Mouse (Mus musculus) embryo, embryonic 11 days (tissue): ENCODE measurements around the gene Fbll1.

Source experiments
- DNase-seq: peaks from one replicate; pipeline ENCODE4 v3.0.0-alpha.2; 2015

The Fbll1 gene

GRCm38 (mm10) chr11:35782444-35782843 is 16.2 kb downstream of the Fbll1 start:
- no peak for DNase-seq

DNA sequence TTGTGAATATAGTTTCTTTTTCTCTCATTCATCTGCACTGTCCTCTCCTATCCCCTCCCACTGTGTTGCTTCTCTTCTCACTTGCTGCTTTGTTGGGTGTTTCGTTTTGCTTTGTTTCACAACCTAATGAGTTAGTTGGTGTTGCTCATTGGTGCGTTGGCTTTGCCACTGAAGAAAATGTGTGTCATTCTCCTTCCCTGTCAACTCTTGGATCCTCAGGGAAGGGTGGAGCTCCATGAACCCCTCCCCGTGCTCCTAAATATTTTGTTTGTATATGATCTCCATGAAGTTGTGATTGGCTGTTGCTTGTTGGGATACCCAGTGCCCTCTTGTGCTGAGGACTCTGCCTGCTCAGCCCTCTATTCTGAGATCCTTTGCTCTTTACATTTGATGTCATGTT is 18.3 kb downstream of the Fbll1 start:
- no peak for DNase-seq

- DNase-seq, result no peak
Observed at GRCm38 (mm10) chr11:35776452-35776851, 22.2 kb downstream of the Fbll1 start.

GRCm38 (mm10) chr11:35775606-35776005 is 23.1 kb downstream of the Fbll1 start:
- no peak for DNase-seq

DNA sequence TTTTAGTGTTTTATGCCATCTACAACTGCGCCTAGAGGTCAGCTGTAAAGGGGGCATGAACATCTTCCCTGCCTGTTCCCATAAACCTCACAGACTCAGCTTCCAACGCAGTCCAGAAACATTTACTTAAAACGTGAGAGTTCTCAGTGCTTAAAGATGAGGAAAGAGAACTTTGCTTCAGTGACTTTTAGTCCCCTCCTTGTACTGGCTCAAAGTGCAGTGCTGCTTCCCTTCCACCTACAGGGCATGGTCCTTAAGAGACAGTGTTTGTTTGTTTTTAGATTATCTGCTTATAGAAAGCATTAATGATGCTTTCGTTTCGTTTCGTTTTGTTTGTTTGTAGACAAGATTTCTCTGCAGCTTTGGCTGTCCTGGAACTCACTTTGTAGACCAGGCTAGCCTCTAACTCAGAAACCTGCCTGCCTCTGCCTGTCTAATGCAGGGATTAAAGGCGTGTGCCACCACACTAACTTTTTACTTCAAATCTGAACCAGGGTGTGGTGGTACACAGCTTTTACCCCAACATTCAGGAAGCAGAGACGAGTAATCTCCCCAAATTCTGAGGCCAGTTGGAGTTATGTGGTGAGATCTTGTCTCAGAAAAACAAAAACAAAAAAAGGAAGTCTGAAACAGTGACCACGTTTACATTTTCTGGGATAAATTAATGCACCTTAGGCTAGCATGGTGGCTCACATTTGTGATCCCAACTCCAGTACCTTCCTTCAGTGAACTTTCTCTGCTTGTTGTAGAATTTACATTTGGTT is 27.8 kb downstream of the Fbll1 start:
- no peak for DNase-seq

GRCm38 (mm10) chr11:35769746-35770437 is 28.8 kb downstream of the Fbll1 start:
- DNase-seq, result no peak

DNA sequence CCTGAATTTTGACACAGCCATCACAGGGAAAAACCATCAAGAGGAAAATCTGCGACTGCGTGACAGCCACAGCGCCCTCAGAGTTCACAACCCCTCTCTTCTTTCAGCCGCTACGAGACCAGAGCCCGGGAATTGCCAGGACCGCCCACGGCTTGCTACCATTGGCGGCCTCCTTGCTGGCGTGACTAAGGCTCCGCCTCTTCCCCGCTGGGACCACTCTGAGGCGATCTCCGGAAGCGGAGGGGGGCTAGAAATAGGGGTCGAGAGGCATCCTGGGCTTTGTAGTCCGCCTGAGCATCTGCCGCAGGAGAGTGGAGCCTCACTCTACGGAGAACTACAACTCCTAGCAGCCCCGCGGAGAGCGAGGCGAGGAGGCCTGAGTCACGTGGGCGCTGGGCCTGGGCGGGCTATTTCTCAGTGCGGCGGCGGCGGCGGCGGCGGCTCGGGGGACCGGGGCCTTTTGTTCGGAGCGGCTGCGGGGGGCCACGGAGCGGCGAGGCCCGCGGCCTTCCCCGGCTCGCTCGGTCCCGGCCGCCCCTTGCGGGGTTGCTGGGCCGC is 29.4 kb downstream of the Fbll1 start, which contains the start of gene Pank3:
TSS of gene Pank3 (plus strand) at position 297 of the 558 bp plus-strand sequence.
- peak; percentile 99 for DNase-seq

- no peak for DNase-seq
Observed at GRCm38 (mm10) chr11:35766845-35767244, 31.8 kb downstream of the Fbll1 start.

DNA sequence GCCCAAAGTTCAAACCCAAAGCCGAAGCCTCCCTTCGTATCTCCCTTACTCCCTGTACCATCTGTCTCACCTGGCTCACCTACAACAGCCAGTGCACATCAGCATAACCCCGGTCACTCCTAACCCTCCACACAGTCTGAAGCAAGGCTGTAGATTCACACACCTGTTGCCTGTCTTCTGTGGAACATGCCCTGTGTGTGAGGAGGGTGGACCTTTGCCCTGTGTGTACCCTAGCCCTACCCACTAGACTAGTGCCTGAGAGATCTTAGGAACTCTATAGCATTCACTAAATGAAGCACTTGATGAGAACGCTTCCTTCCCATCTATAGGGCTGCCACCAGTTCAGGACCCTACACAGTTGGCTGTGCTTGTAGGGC is 38.1 kb downstream of the Fbll1 start:
- no peak for DNase-seq

DNA sequence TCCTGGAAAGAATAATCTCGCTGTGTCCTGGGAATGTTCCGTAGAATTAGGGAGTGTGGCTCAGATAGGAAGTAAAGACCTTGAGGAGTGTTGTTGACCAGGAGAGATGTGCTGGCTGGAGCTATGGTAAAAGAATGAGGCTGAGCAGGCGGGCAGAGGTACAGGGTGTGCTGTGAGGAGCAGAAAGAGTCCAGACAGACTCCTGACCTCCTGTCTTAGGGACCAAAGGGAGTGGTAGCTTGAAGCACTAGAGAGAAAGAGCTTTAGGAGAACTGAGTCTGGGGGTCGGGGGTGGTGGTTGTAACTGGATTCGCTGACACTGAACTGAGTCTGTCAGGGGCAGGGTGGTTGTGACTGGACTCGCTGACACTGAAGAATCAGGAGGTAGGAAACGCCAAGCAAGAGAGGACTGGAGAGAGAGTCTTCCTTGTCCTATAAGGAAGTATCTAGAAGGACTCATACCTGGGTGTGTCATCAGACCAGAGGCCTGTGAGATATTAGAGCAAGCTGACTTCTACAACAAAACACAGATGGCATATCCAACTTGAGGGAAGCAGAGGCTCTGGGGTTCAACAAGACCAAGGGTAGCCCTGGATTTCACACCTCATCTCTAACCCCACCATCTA is 38.6 kb downstream of the Fbll1 start:
- no peak for DNase-seq

- DNase-seq, result no peak
Observed at GRCm38 (mm10) chr11:35756411-35757303, 42.0 kb downstream of the Fbll1 start.

GRCm38 (mm10) chr11:35755546-35755945 is 43.1 kb downstream of the Fbll1 start:
- no peak for DNase-seq

DNA sequence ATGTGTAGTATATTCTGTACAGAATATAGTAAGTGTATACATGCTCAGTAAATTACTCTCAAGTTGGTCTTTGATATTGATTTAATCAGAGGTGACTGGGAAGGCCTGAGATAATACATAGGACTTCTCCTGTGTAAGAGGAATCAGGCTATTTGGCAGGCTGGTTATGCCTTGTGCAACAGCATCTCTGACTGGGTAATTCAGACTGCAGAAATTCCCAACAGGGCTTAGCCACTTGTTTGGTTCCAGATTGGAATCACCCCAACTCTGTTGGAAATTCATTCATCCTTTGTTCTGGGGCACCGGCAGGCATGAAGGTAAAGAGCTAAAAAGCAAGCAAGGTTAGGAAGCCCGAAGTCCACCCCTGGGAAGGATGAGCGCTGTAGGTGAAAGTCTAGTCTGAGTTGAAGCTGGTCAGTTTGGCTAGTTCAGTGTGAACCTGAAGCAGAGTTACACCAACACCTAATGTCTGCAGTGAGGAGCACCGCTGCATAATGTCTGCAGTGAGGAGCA is 43.7 kb downstream of the Fbll1 start:
- DNase-seq, result no peak

- no peak for DNase-seq
Observed at GRCm38 (mm10) chr11:35750578-35750977, 48.1 kb downstream of the Fbll1 start.
